Mouse (Mus musculus) left cerebral cortex, adult 2 months (tissue): ENCODE results near the gene Gdf1. TPM values are rescaled to one million over a fixed set of nuclear protein-coding genes. Genes with fewer than 3 reads are reported as not detected.

Experiments
- DNase-seq, 2 experiments: peaks; one replicate each; pipeline ENCODE4 v3.0.0; 2021 to 2022; ENCODE audit warnings: low spot score in 2 of 2, mixed read lengths in 1 of 2; ENCODE audit errors: extremely low spot score in 1 of 2
- H3K27ac ChIP-seq: fragments of 200-600 bp; 2 replicates; pipeline ENCODE4 v1.8.1; 2022
- H3K4me3 ChIP-seq: fragments of 200-600 bp; 2 replicates; pipeline ENCODE4 v1.8.1; 2022
- CTCF ChIP-seq: fragments of 200-600 bp; IDR thresholded peaks from 2 replicates; pipeline ENCODE4 v1.8.1; 2022; ENCODE audit warnings: antibody characterized with exemption, mild to moderate bottlenecking, moderate library complexity
- intact Hi-C: fragments of 180-260 bp; cut with DNase I; formaldehyde crosslinking; loops from one replicate; pipeline ENCODE4 v1.15.1; 2025
- total RNA-seq, 2 experiments: library from RNA; stranded (reverse); gene quantifications; 2 replicates each; pipeline ENCODE4 v1.2.3; 2021

Gene Gdf1
- total RNA-seq, 2 experiments from 2014 or later: 8.2 to 17.1 TPM

- no peak overlapping the region for H3K4me3 ChIP-seq
- peak; percentile 92 for TF ChIP-seq CTCF
- DNase-seq: peak; percentile 80 to 84
- intact Hi-C loops: no loop called here
- peak overlapping the region; percentile 10; the same call in 1 of the 2 replicates for H3K27ac ChIP-seq
These were observed 2.7 kb downstream of the Gdf1 start for GRCm38 (mm10) chr8:70332070-70332877.

GRCm38 (mm10) chr8:70332878-70333202 lies 3.2 kb downstream of the Gdf1 start:
- Histone ChIP-seq H3K27ac (no peak overlapping the region; the same call in 1 of the 2 replicates), H3K4me3 (no peak overlapping the region)
- intact Hi-C loops: no loop called here
- DNase-seq: no peak
- no peak for TF ChIP-seq CTCF

- TF ChIP-seq CTCF: no peak
- intact Hi-C loops: no loop called here
- H3K27ac ChIP-seq: no peak overlapping the region
- no peak overlapping the region for H3K4me3 ChIP-seq
- no peak for DNase-seq
These were observed 9.3 kb downstream of the Gdf1 start for GRCm38 (mm10) chr8:70338931-70339330.

- TF ChIP-seq CTCF: no peak
- DNase-seq: no peak
- intact Hi-C loops: no loop called here
- H3K4me3 ChIP-seq: no peak overlapping the region
- H3K27ac ChIP-seq: no peak overlapping the region
These were observed 11.0 kb downstream of the Gdf1 start for GRCm38 (mm10) chr8:70340659-70341058.

- intact Hi-C loops: no loop called here
- Histone ChIP-seq H3K4me3 (no peak overlapping the region), H3K27ac (no peak overlapping the region)
- no peak for DNase-seq
- no peak for TF ChIP-seq CTCF
These were observed 12.4 kb downstream of the Gdf1 start for GRCm38 (mm10) chr8:70342007-70342406.

GRCm38 (mm10) chr8:70343076-70343475 lies 13.5 kb downstream of the Gdf1 start:
- no peak for TF ChIP-seq CTCF
- H3K4me3 ChIP-seq: no peak overlapping the region
- H3K27ac ChIP-seq: no peak overlapping the region
- intact Hi-C loops: no loop called here
- DNase-seq: no peak

GRCm38 (mm10) chr8:70343696-70344095 lies 14.1 kb downstream of the Gdf1 start:
- no peak for DNase-seq
- peak; percentile 59 for TF ChIP-seq CTCF
- no peak overlapping the region for H3K4me3 ChIP-seq
- intact Hi-C loops: no loop called here
- no peak overlapping the region for H3K27ac ChIP-seq

- no peak for TF ChIP-seq CTCF
- no peak overlapping the region for H3K27ac ChIP-seq
- no peak overlapping the region for H3K4me3 ChIP-seq
- intact Hi-C loops: no loop called here
- DNase-seq: no peak
These were observed 14.7 kb downstream of the Gdf1 start for GRCm38 (mm10) chr8:70344279-70344678.

- no peak for DNase-seq
- Histone ChIP-seq H3K4me3 (no peak overlapping the region), H3K27ac (no peak overlapping the region)
- no peak for TF ChIP-seq CTCF
- intact Hi-C loops: no loop called here
These were observed 17.8 kb downstream of the Gdf1 start for GRCm38 (mm10) chr8:70347443-70347842.

- intact Hi-C loops: no loop called here
- Histone ChIP-seq H3K27ac (no peak overlapping the region), H3K4me3 (no peak overlapping the region)
- TF ChIP-seq CTCF: no peak
- no peak for DNase-seq
These were observed 18.3 kb downstream of the Gdf1 start for GRCm38 (mm10) chr8:70347860-70348420.

GRCm38 (mm10) chr8:70351035-70351999 lies 21.7 kb downstream of the Gdf1 start:
- intact Hi-C loops: loop anchor here (5.0 to 10.0 kb wide), 2 partner anchors 66 to 153 kb away; partner anchors contain the start of gene Rex1bd
- no peak for TF ChIP-seq CTCF
- Histone ChIP-seq H3K4me3 (peak overlapping the region; percentile 87), H3K27ac (peak overlapping the region; percentile 82)
- DNase-seq: peak in 1 of 2 experiments; percentile 59

GRCm38 (mm10) chr8:70352000-70352384 lies 22.4 kb downstream of the Gdf1 start:
- peak overlapping the region; percentile 82 for H3K27ac ChIP-seq

More at GRCm38 (mm10) chr8:70352000-70352384, 22.4 kb downstream of the Gdf1 start:
- intact Hi-C loops: loop anchor here (5.0 to 10.0 kb wide), 2 partner anchors 65 to 153 kb away; partner anchors contain the start of gene Rex1bd
- H3K4me3 ChIP-seq: peak overlapping the region; percentile 87
- no peak for DNase-seq
- TF ChIP-seq CTCF: no peak
